8 mouse cellular contexts compared by ENCODE assay signal in genomic region chr8:123858941-123859647, GRCm38 (mm10). TPM values are rescaled to one million over a fixed set of nuclear protein-coding genes. Genes with fewer than 3 reads are reported as not detected.
DNase-seq lines count a peak whose midpoint lies in the region; ATAC-seq and TF ChIP-seq lines count a peak whose summit lies in the region.

No protein-coding gene starts in this region.

- no peaks in the 10 kb centered on the region for H3K4me1 ChIP-seq in hindbrain, postnatal 0 days (ENCODE audit: insufficient read depth, low read length)

- peak overlapping the region; percentile 79 for H3K9ac ChIP-seq in hindbrain, postnatal 0 days (replicated peaks; ENCODE audit: low read length)

- H3K27ac ChIP-seq in gastrocnemius, adult 2 months, result peak overlapping the region; percentile 83
- H3K27ac ChIP-seq in hindbrain, postnatal 0 days, result peak overlapping the region; percentile 84
- H3K27ac ChIP-seq in left cerebral cortex, adult 2 months, result peak overlapping the region; percentile 97

- WGBS in hindbrain, postnatal 0 days, result under 1% methylated on average over 64 of the region's 79 CpGs

- H3K36me3 ChIP-seq in hindbrain, postnatal 0 days (ENCODE audit: insufficient read depth, low read length), result no peaks in the 10 kb centered on the region

- peak overlapping the region; percentile 96 for H3K4me2 ChIP-seq in hindbrain, postnatal 0 days (ENCODE audit: low read depth, low read length)

- H3K27me3 ChIP-seq in hindbrain, postnatal 0 days (ENCODE audit: insufficient read depth, low read length), result no peaks in the 10 kb centered on the region

- peak overlapping the region; percentile 84 for H3K4me3 ChIP-seq in gastrocnemius, adult 2 months
- peak overlapping the region; percentile 93 for H3K4me3 ChIP-seq in hindbrain, postnatal 0 days (ENCODE audit: low read length)
- peak overlapping the region; percentile 74 for H3K4me3 ChIP-seq in left cerebral cortex, adult 2 months

- intact Hi-C loops in gastrocnemius, adult 2 months (cut with DNase I), result no loop called here
- intact Hi-C loops in left cerebral cortex, adult 2 months (cut with DNase I), result loop anchor here (2.0 kb wide), 2 partner anchors 18 to 20 kb away; no protein-coding TSS in a partner anchor

- peak; percentile 85 for ATAC-seq in common myeloid progenitor, adult 5-6 weeks (replicated peaks; ENCODE audit: low read depth, poor library complexity, severe bottlenecking)
- peak; percentile 96 for ATAC-seq in hindbrain, postnatal 0 days
- peak; percentile 93 for ATAC-seq in megakaryocyte, adult 5-6 weeks (ENCODE audit: poor library complexity, severe bottlenecking)

- peak; percentile 54 for TF ChIP-seq CTCF in gastrocnemius, adult 2 months (IDR thresholded peaks at IDR 0.05)
- no peak for TF ChIP-seq CTCF in hindbrain, postnatal 0 days (IDR thresholded peaks at IDR 0.05; ENCODE audit: low read depth)
- TF ChIP-seq CTCF in left cerebral cortex, adult 2 months (IDR thresholded peaks at IDR 0.05), result peak; percentile 22

- peak; percentile 97 for DNase-seq in ZHBTc4 (ENCODE audit: low read depth, low spot score)
- DNase-seq in gastrocnemius, adult 2 months, result peak; percentile 95
- DNase-seq in hindbrain, postnatal 0 days (ENCODE audit: low spot score), result peak; percentile 95
- DNase-seq in left cerebral cortex, adult 2 months (ENCODE audit: extremely low spot score in 1 of 2, low spot score in 2 of 2), result peak; percentile 91 to 92
- peak; percentile 89 to 90 for DNase-seq in right cerebral cortex, adult 2 months (ENCODE audit: low spot score in 2 of 2)
- peak; percentile 93 for DNase-seq in urinary bladder, postnatal 14 days (ENCODE audit: low spot score)

- no peaks in the 10 kb centered on the region for H3K9me3 ChIP-seq in hindbrain, postnatal 0 days (ENCODE audit: low read length)

RNA-seq across cellular contexts. Expression of gene Ccsap, which starts 0.9 kb away (rescaled TPM):
- total RNA-seq in common myeloid progenitor, adult 5-6 weeks (2017), result 10.6 and 12.2 TPM in 2 replicates
- total RNA-seq in gastrocnemius, adult 2 months (2021), result under 1 TPM; 0.42 to 0.46 TPM
- 13.4 and 14.8 TPM in 2 replicates for total RNA-seq in hindbrain, postnatal 0 days (2014; rRNA removed)
- 5.0 and 6.4 TPM in 2 replicates for polyA plus RNA-seq in hindbrain, postnatal 0 days (2015; fragmentation: Nextera tagmentation; extraction: Ambion mirVana)
- total RNA-seq in left cerebral cortex, adult 2 months (2021), result 10 to 100 TPM; 65.9 to 75.4 TPM
- 8.0 and 9.2 TPM in 2 replicates for total RNA-seq in megakaryocyte, adult 5-6 weeks (2015)
- 11.1 and 11.7 TPM in 2 replicates for total RNA-seq in megakaryocyte, adult 5-6 weeks (2017)

RNA-seq across cellular contexts. Expression of gene Acta1, which starts 35.5 kb away (rescaled TPM):
- not detected in 2 replicates for total RNA-seq in common myeloid progenitor, adult 5-6 weeks (2017)
- over 10,000 TPM; 45,578 to 47,175 TPM for total RNA-seq in gastrocnemius, adult 2 months (2021)
- 21.2 and 139 TPM in 2 replicates for total RNA-seq in hindbrain, postnatal 0 days (2014; rRNA removed)
- polyA plus RNA-seq in hindbrain, postnatal 0 days (2015; fragmentation: Nextera tagmentation; extraction: Ambion mirVana), result 13.9 and 15.1 TPM in 2 replicates
- total RNA-seq in left cerebral cortex, adult 2 months (2021), result 10 to 100 TPM; 11.1 to 12.2 TPM
- not detected in 2 replicates for total RNA-seq in megakaryocyte, adult 5-6 weeks (2015)
- total RNA-seq in megakaryocyte, adult 5-6 weeks (2017), result not detected in 2 replicates

RNA-seq across cellular contexts. Expression of gene Rab4a, which starts 53.3 kb away (rescaled TPM):
- 12.5 and 15.9 TPM in 2 replicates for total RNA-seq in common myeloid progenitor, adult 5-6 weeks (2017)
- total RNA-seq in gastrocnemius, adult 2 months (2021), result 10 to 100 TPM; 12.0 to 12.4 TPM
- total RNA-seq in hindbrain, postnatal 0 days (2014; rRNA removed), result 46.3 and 58.3 TPM in 2 replicates
- 94.7 and 96.8 TPM in 2 replicates for polyA plus RNA-seq in hindbrain, postnatal 0 days (2015; fragmentation: Nextera tagmentation; extraction: Ambion mirVana)
- 10 to 100 TPM; 39.8 to 48.9 TPM for total RNA-seq in left cerebral cortex, adult 2 months (2021)
- 1.2 and 2.1 TPM in 2 replicates for total RNA-seq in megakaryocyte, adult 5-6 weeks (2015)
- 0.26 and 1.1 TPM in 2 replicates for total RNA-seq in megakaryocyte, adult 5-6 weeks (2017)

Comparison
In these comparisons a context has a peak if more than half of its experiments do, and no peak if none do; other contexts are left out.
1. Peak in every context shown above with its lines: DNase-seq, ATAC-seq, H3K4me3 ChIP-seq and H3K27ac ChIP-seq.
2. RNA of gene Acta1, which starts 35.5 kb away (total RNA-seq): 45,578 to 47,175 TPM in gastrocnemius, adult 2 months; 21.2 to 139 TPM in hindbrain, postnatal 0 days, 11.1 to 12.2 TPM in left cerebral cortex, adult 2 months, not detected in common myeloid progenitor, adult 5-6 weeks and not detected in megakaryocyte, adult 5-6 weeks; every median in the first group is over 100 times any median in the second.